Mouse (Mus musculus): Measurements from ENCODE around the gene Olfr509. TPM values are rescaled to one million over a fixed set of nuclear protein-coding genes. Genes with fewer than 3 reads are reported as not detected.

The Olfr509 gene
- not detected in 2 replicates for polyA plus RNA-seq (2021; fragmentation: Nextera tagmentation)
- long read RNA-seq, experiment 1: 0 reads
- long read RNA-seq, experiment 2: 0 reads

GRCm38 (mm10) chr7:108651806-108652205 is at the start of gene Olfr509:
TSS of gene Olfr509 (minus strand) at chr7:108651906.

GRCm38 (mm10) chr7:108666118-108666517 is 14.4 kb upstream of the Olfr509 start, which contains the start of gene Olfr510:
TSS of gene Olfr510 (plus strand) at chr7:108666418.

GRCm38 (mm10) chr7:108629694-108630093 is 22.0 kb downstream of the Olfr509 start, which contains the start of gene Olfr508:
TSS of gene Olfr508 (plus strand) at chr7:108629994.

GRCm38 (mm10) chr7:108621514-108621913 is 30.2 kb downstream of the Olfr509 start, which contains the start of gene Olfr507:
TSS of gene Olfr507 (plus strand) at chr7:108621814.

GRCm38 (mm10) chr7:108610487-108610886 is 41.2 kb downstream of the Olfr509 start, which contains the start of gene Olfr506:
TSS of gene Olfr506 (plus strand) at chr7:108610787.

Other genes with a start within 250 kb of the Olfr509 start
- gene Olfr497, start 231.5 kb downstream of the Olfr509 start, polyA plus RNA-seq (2021; fragmentation: Nextera tagmentation): not detected in 2 replicates
- not detected in 2 replicates for gene Olfr498, start 186.6 kb downstream of the Olfr509 start, polyA plus RNA-seq (2021; fragmentation: Nextera tagmentation)
- not detected in 2 replicates for gene Olfr502, start 126.8 kb downstream of the Olfr509 start, polyA plus RNA-seq (2021; fragmentation: Nextera tagmentation)
- gene Olfr503, start 107.4 kb downstream of the Olfr509 start, polyA plus RNA-seq (2021; fragmentation: Nextera tagmentation): not detected in 2 replicates
- gene Olfr504, start 86.1 kb downstream of the Olfr509 start, polyA plus RNA-seq (2021; fragmentation: Nextera tagmentation): not detected in 2 replicates
- not detected in 2 replicates for gene Olfr506, start 41.1 kb downstream of the Olfr509 start, polyA plus RNA-seq (2021; fragmentation: Nextera tagmentation)
- gene Olfr507, start 30.1 kb downstream of the Olfr509 start, polyA plus RNA-seq (2021; fragmentation: Nextera tagmentation): not detected in 2 replicates
- gene Olfr508, start 21.9 kb downstream of the Olfr509 start, polyA plus RNA-seq (2021; fragmentation: Nextera tagmentation): not detected in 2 replicates
- gene Olfr510, start 14.5 kb upstream of the Olfr509 start, polyA plus RNA-seq (2021; fragmentation: Nextera tagmentation): not detected in 2 replicates
- not detected in 2 replicates for gene Olfr512, start 61.4 kb upstream of the Olfr509 start, polyA plus RNA-seq (2021; fragmentation: Nextera tagmentation)
- gene Olfr513, start 99.1 kb upstream of the Olfr509 start, polyA plus RNA-seq (2021; fragmentation: Nextera tagmentation): not detected in 2 replicates
- not detected in 2 replicates for gene Olfr514, start 174.1 kb upstream of the Olfr509 start, polyA plus RNA-seq (2021; fragmentation: Nextera tagmentation)
- not detected in 2 replicates for gene Olfr516, start 198.6 kb upstream of the Olfr509 start, polyA plus RNA-seq (2021; fragmentation: Nextera tagmentation)
- gene Olfr517, start 220.5 kb upstream of the Olfr509 start, polyA plus RNA-seq (2021; fragmentation: Nextera tagmentation): not detected in 2 replicates
- not detected in 2 replicates for gene Olfr518, start 233.1 kb upstream of the Olfr509 start, polyA plus RNA-seq (2021; fragmentation: Nextera tagmentation)
- not detected in 2 replicates for gene Olfr519, start 242.5 kb upstream of the Olfr509 start, polyA plus RNA-seq (2021; fragmentation: Nextera tagmentation)

Data from left cerebral cortex, adult 6 months (tissue).